Mouse (Mus musculus) liver, embryonic 13.5 days (tissue): ENCODE data around the gene C2cd2l. TPM values are rescaled to one million over a fixed set of nuclear protein-coding genes. Genes with fewer than 3 reads are reported as not detected.
A peak's percentile ranks its signal among the peaks of the same experiment; 100 is the strongest.
"Not testable (repeated sequence)": the region's sequence is repeated elsewhere in the genome, so short reads cannot be mapped to it uniquely, and the experiment has no call there.

Experiments used
- ATAC-seq: fragments of 200-750 bp; cut with Nextera tagmentation; 2 replicates; pipeline ENCODE4 v1.8.0; 2017; ENCODE audit warnings: low read depth, mild to moderate bottlenecking, moderate number of reproducible peaks, moderate library complexity
- DNase-seq: peaks from one replicate; pipeline ENCODE4 v3.0.0; 2022
- H3K27ac ChIP-seq: fragments of 300-500 bp; sonication (generic); 2 replicates; pipeline ENCODE4 v1.5.1; 2015; ENCODE audit warnings: moderate library complexity, mild to moderate bottlenecking, inconsistent platforms
- H3K27me3 ChIP-seq: fragments of 300-500 bp; sonication (generic); 2 replicates; pipeline ENCODE4 v1.6.1; 2015; ENCODE audit warnings: mild to moderate bottlenecking, inconsistent platforms
- H3K36me3 ChIP-seq: fragments of 300-500 bp; sonication (generic); 2 replicates; pipeline ENCODE4 v1.6.1; 2015; ENCODE audit warnings: mild to moderate bottlenecking, inconsistent platforms
- H3K4me1 ChIP-seq: fragments of 300-500 bp; sonication (generic); replicated peaks from 2 replicates; pipeline ENCODE4 v1.6.1; 2015; ENCODE audit warnings: inconsistent platforms
- H3K4me2 ChIP-seq: fragments of 300-500 bp; sonication (generic); 2 replicates; pipeline ENCODE4 v1.6.1; 2015; ENCODE audit warnings: inconsistent platforms, mild to moderate bottlenecking, moderate library complexity
- H3K4me3 ChIP-seq: fragments of 300-500 bp; sonication (generic); replicated peaks from 2 replicates; pipeline ENCODE4 v1.5.1; 2015; ENCODE audit warnings: mild to moderate bottlenecking, inconsistent platforms
- H3K9ac ChIP-seq: fragments of 300-500 bp; sonication (generic); 2 replicates; pipeline ENCODE4 v1.6.1; 2015; ENCODE audit warnings: mild to moderate bottlenecking, inconsistent platforms
- H3K9me3 ChIP-seq: fragments of 300-500 bp; sonication (generic); replicated peaks from 2 replicates; pipeline ENCODE4 v1.6.1; 2016; ENCODE audit warnings: inconsistent platforms
- WGBS: fragments of 180-500 bp; shearing (Covaris S2); methylation state at CpG from one replicate; pipeline ENCODE4 v1.1.7; 2015; ENCODE audit not compliant: insufficient replicate concordance; 5-methylcytosine and 5-hydroxymethylcytosine counted together
- polyA plus RNA-seq: library from polyadenylated mRNA; unstranded; fragments of >200 nt; fragmentation: Nextera tagmentation; extraction: Ambion mirVana; gene quantifications from 2 replicates; pipeline ENCODE4 v1.2.1, GENCODE M21; 2015

Gene C2cd2l
- polyA plus RNA-seq, 1 experiment from 2014 or later, result 6.4 TPM

DNA sequence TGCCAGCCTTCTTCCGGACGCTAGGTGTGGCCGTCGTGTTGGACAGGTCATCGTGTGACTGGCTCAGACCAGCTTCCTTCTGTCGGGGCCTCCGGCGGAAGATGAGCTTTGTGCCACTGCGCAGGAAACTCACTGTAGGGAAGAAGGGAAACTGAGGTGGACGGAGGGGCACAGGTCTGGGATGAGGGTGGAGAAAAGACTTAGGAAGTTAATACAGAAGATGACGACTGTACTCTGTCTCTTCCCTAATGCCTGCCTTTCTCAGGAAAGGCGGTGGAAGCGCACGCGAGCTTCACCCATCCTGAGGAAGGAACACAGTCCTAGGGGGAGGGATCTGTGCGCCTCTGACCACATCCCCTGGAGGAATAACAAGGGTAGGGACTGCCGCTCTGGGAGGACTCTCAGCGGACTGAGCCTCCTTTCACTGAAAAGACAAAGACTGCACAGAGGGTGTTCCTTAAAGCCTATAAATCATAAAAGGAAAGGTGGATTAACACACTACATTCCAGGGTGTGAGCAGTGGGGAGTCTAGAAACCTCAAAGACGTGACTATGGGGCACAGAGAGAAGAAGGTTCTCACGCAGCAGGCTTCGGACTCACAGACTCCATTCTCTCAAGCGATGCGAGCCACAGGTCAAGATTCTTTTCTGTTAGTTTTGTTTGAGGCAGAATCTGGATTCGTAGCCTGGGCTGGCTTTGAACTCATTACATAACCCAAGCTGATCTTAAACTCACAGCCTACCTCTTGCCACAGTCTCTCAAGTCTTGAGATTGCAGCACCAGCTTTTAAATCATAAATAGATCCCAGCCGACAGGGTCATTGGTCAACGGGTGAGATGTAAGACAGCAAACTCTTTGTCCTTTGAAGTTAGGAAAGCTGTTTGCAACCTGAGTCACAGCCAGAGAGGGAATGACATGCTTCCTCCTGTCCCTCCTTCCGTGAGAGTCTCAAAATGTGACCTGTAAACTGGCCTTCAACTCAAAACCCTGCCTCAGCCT is 8.7 kb downstream of the C2cd2l start:
- WGBS, result 40% methylated on average over 27 of the region's 27 CpGs
- Histone ChIP-seq H3K4me2 (peak overlapping the region; percentile 3; the same call in 1 of the 2 replicates), H3K36me3 (peaks cover 62% of the 10 kb centered on the region), H3K4me1 (peaks cover 32% of the 10 kb centered on the region), H3K9me3 (no peaks in the 10 kb centered on the region), H3K9ac (peak overlapping the region; percentile 33; the same call in 1 of the 2 replicates), H3K27me3 (no peaks in the 10 kb centered on the region), H3K4me3 (no peak overlapping the region), H3K27ac (0 out of 2 replicates have a peak overlapping the region, but pooled peaks have one; percentile 5)
- no peak for DNase-seq
- ATAC-seq, result no peak

DNA sequence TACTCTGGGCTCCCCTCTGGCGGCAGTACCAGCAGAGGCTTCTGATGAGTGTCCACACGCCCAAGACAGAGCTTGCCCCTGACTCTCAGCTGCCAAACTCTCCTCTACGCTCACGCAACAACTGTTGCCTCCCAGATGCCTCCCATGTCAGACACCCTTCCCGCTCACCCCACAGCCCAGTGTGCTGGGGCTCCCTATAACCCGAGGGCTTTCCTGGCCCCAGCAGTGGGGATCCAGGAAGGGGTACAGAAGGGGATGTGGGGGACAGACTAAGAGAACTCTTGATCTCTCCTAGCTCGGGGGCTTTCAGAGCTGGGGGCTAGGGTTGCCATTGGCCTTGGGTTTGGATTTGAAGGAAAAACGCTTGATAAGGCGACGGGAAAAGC is 9.3 kb downstream of the C2cd2l start:
- Histone ChIP-seq H3K4me1 (peaks cover 38% of the 10 kb centered on the region), H3K9me3 (no peaks in the 10 kb centered on the region), H3K36me3 (peaks cover 55% of the 10 kb centered on the region), H3K27ac (0 out of 2 replicates have a peak overlapping the region, but pooled peaks have one; percentile 5), H3K4me2 (peak overlapping the region; percentile 3; the same call in 1 of the 2 replicates), H3K27me3 (no peaks in the 10 kb centered on the region), H3K4me3 (no peak overlapping the region), H3K9ac (no peak overlapping the region; the same call in 1 of the 2 replicates)
- ATAC-seq (no peak), DNase-seq (no peak)
- WGBS, result 58% methylated on average over 10 of the region's 10 CpGs

DNA sequence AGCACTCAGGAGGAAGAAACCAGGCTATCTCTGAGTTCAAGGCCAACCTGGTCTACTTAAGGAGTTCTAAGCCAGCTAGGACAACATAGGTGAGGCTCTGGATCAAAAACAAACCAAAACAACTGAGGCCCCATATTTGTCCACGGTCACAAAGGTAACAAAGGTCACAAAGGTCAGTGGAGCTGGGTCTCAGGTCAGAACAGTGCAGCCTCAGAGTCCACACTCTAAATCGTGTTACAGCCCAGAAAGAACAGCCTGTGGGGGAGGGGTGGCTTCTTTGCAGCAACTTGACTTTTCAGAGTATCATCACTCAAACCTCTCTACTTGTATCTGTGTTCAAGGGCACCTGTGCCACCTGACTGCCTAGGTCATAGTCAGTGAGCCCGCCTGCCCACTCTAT is 10.3 kb downstream of the C2cd2l start:
- H3K36me3 ChIP-seq, result peaks cover 46% of the 10 kb centered on the region
- DNase-seq, result no peak
- no peak overlapping the region for H3K4me3 ChIP-seq
- H3K4me1 ChIP-seq, result peaks cover 41% of the 10 kb centered on the region
- H3K9me3 ChIP-seq, result no peaks in the 10 kb centered on the region
- WGBS, result 64% methylated on average over 3 of the region's 3 CpGs
- 0 out of 2 replicates have a peak overlapping the region, but pooled peaks have one; percentile 1 for H3K27ac ChIP-seq
- ATAC-seq, result no peak
- no peak overlapping the region for H3K9ac ChIP-seq
- H3K27me3 ChIP-seq, result no peaks in the 10 kb centered on the region
- no peak overlapping the region for H3K4me2 ChIP-seq

DNA sequence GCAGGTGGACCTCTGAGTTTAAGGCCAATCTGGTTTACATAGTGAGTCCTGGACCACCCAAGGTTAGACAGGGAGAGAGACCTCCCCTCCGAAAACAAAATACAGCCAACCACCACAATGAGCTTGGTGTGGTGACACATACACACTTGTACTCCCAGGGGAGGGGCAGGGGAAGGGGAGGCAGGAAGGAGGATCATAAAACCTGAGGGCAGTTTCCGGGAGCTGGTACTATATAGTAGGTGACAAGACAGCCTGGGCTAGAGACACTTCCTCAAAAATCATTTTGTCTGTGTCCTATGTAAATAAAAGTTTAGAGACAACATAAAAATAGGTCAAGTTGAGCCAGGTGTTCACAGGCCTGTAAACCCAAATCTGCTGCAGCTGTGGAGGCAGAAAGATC is 12.8 kb downstream of the C2cd2l start:
- H3K4me3 ChIP-seq, result no peak overlapping the region
- H3K4me1 ChIP-seq, result peaks cover 65% of the 10 kb centered on the region
- H3K9ac ChIP-seq, result no peak overlapping the region
- no peak overlapping the region for H3K27ac ChIP-seq
- DNase-seq, result no peak
- no peaks in the 10 kb centered on the region for H3K27me3 ChIP-seq
- no peaks in the 10 kb centered on the region for H3K9me3 ChIP-seq
- no peak for ATAC-seq
- 64% methylated on average over 2 of the region's 2 CpGs for WGBS
- H3K4me2 ChIP-seq, result no peak overlapping the region
- peaks cover 31% of the 10 kb centered on the region for H3K36me3 ChIP-seq

DNA sequence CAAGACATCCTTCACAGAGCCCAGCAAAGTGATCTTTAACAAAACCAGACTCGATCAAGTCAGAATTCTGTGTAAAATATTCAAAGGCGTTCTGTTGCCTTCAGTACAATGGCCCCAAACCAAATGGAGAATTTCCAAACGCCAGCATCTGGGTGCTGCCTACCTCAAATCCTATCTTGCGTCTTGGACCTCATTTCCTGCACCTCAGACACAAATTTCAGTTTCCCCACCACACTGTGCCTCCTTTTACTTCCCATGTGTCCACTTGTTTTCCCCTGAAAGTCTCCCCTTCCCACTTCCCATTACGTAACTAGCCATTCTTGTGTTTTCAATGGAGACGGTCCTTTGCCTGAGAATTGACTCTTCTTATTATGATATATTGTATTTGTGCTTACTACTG is 13.6 kb downstream of the C2cd2l start:
- H3K36me3 ChIP-seq, result peaks cover 33% of the 10 kb centered on the region
- H3K4me2 ChIP-seq, result peak overlapping the region; percentile 64
- H3K4me1 ChIP-seq, result peaks cover 59% of the 10 kb centered on the region
- ATAC-seq (no peak), DNase-seq (no peak)
- no peaks in the 10 kb centered on the region for H3K9me3 ChIP-seq
- 83% methylated on average over 6 of the region's 6 CpGs for WGBS
- no peak overlapping the region for H3K4me3 ChIP-seq
- H3K27me3 ChIP-seq, result no peaks in the 10 kb centered on the region
- peak overlapping the region; percentile 76 for H3K27ac ChIP-seq
- H3K9ac ChIP-seq, result no peak overlapping the region

DNA sequence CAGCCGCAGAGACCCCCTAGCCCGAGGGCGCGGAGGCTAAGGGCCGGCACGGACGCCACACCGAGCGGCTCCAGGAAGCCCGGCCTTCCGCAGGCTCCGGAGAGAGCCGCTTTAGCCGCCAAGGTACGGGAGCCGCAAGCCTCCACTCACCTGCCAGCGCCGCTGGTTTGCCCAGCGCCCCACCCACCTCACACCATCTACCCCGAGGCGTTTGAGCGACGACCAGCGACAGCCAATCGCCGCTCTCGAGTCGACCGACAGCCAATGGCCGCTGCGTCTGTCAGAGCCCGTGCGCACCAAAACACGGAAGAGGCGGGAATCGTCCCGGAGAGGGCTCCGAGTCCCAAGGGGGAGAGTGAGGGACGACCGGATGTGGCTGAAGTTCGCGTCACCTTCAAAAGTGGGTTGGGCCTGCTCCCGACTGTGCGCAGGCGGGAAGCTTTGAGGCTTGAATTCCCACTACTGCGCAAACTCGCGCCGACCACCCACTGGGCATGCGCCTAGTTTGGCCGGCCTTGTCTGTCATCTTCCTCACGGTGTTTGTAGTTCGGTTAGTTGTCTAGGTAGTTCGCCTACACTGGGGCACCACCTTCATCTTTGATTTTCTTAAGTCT is 14.5 kb downstream of the C2cd2l start, which contains the start of gene Hinfp:
Gene Hinfp (minus strand): TSS at position 206 of the 614 bp plus-strand sequence.
- ATAC-seq (peak; percentile 99), DNase-seq (peak; percentile 99)
- Histone ChIP-seq H3K27me3 (no peaks in the 10 kb centered on the region), H3K36me3 (peaks cover 33% of the 10 kb centered on the region), H3K27ac (peak within 1 kb of the TSS; percentile 83), H3K4me3 (peak within 1 kb of the TSS; percentile 82), H3K9me3 (no peaks in the 10 kb centered on the region), H3K4me2 (peak within 1 kb of the TSS; percentile 87), H3K4me1 (peaks cover 50% of the 10 kb centered on the region), H3K9ac (peak within 1 kb of the TSS; percentile 94)
- WGBS, result 0% methylated on average over 54 of the region's 54 CpGs

DNA sequence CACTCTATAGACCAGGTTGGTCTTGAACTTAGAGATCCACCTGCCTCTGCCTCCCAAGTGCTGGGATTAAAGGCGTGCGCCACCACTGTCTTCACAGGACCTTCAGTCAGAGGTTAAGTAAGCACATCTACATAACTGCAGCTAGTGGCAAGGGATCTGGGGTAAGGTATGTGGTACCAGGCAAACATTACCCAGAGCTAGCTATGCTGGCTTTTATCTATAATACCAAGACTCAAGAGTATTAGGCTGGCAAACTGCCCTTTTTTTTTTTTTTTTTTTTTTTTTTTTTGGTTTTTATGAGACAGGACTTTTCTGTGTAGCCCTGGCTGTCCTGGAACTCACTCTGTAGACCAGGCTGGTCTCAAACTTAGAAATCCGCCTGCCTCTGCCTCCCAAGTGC is 20.1 kb downstream of the C2cd2l start:
- 89% methylated on average over 3 of the region's 3 CpGs for WGBS
- Histone ChIP-seq H3K27ac (peak overlapping the region; percentile 34; the same call in 1 of the 2 replicates), H3K4me1 (peaks cover 30% of the 10 kb centered on the region), H3K36me3 (peaks cover 81% of the 10 kb centered on the region)
- not testable (repeated sequence) for H3K27me3 ChIP-seq, DNase-seq, H3K4me2 ChIP-seq, ATAC-seq, H3K4me3 ChIP-seq, H3K9ac ChIP-seq, H3K9me3 ChIP-seq

DNA sequence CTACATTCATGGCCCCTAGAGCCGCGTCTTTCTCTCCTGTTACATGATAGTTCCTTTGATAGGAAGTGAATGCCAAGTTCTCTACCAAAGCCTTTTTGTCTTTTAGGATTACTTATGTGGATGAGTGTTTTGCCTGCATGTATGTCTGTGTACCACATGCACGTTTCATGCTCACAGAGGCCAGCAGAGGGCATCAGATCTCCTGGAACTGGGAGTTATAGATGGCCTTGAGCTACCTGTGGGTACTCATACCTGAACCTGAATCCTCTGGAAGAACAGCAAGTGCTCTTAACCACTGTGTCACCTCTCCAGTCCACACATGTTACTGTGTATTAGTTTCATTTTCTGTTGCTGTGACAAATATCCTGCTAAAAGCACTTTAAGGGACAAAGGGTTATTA is 27.6 kb downstream of the C2cd2l start:
- DNase-seq (no peak), ATAC-seq (no peak)
- Histone ChIP-seq H3K27ac (peak overlapping the region; percentile 25; the same call in 1 of the 2 replicates), H3K27me3 (0 out of 2 replicates have a peak, but pooled peaks cover 3% of the 10 kb centered on the region), H3K9me3 (0 out of 2 replicates have a peak, but pooled peaks cover 3% of the 10 kb centered on the region), H3K36me3 (peaks cover 74% of the 10 kb centered on the region), H3K4me2 (no peak overlapping the region), H3K4me3 (no peak overlapping the region), H3K4me1 (peaks cover 40% of the 10 kb centered on the region), H3K9ac (no peak overlapping the region)
- WGBS, result 57% methylated on average over 3 of the region's 3 CpGs

DNA sequence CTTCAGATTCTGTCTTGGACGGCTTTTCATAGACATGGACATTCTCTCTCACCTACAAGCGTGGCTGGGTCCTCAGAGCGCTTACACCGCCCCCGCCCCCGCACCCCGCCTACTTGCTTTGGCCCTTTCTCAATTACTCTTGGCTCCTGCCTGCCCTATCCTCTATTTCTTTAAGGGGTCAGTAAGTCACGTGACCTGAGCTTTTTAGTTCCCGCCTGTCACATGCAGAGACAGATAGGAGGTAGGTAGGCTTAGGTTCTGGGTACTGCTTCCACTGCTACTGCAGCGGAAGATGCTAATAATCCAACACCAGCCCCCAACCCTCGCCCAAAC is 31.2 kb downstream of the C2cd2l start:
- Histone ChIP-seq H3K4me2 (peak overlapping the region; percentile 88), H3K36me3 (peaks cover 52% of the 10 kb centered on the region), H3K4me1 (peaks cover 71% of the 10 kb centered on the region), H3K9me3 (0 out of 2 replicates have a peak, but pooled peaks cover 3% of the 10 kb centered on the region), H3K4me3 (peak overlapping the region; percentile 97), H3K9ac (peak overlapping the region; percentile 99), H3K27me3 (0 out of 2 replicates have a peak, but pooled peaks cover 8% of the 10 kb centered on the region), H3K27ac (peak overlapping the region; percentile 97)
- WGBS, result 9% methylated on average over 11 of the region's 11 CpGs
- peak; percentile 33 for DNase-seq
- peak; percentile 37 for ATAC-seq

DNA sequence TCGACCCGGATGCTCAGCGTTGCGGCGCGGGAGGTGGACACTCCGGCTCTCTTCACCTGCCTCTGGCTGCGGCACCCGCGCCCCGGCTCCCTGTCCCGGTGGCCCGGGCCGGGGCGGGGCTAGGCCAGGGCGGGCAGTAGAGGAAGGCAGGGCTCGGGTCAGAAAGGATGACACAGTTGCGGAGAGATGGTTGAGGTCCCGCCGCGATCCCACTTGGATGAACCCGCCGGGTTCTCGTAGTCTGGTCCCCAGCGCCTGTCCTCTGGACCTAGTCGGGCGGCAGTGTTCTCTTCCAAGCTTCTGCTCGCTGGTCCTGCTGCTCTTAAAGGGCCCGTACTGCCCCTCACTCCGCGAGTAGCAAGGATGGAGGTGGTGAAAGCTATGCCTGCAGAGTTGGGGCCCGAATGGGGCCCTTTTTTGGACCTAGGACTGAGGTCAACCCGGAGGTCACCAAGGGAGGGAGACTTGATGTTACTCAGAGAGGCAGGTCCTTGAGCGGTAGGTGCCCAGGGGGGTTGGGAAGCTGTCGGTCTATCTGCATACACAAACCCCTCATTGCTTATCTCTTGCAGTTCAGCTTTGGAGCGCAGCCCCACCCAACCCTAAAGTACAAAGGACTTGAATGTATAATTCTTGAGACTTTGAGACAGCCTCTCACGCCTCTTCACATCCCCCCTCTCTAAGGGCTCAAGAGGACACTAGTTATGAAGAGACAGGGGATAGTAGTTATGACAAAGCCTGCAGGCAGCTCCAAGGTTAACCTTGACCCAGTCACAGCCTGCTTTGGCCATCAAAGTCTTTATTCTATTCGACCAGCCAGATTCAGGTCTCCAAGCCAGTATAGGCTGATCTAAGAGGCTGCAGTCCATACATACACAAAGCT is 31.8 kb downstream of the C2cd2l start, which contains the start of gene Abcg4:
Gene Abcg4 (minus strand): TSS at position 540 of the 883 bp plus-strand sequence.
- peak; percentile 85 for ATAC-seq
- H3K4me2 ChIP-seq, result peak within 1 kb of the TSS; percentile 88
- peak within 1 kb of the TSS; percentile 97 for H3K27ac ChIP-seq
- peak within 1 kb of the TSS; percentile 99 for H3K9ac ChIP-seq
- WGBS, result 1% methylated on average over 38 of the region's 38 CpGs
- H3K9me3 ChIP-seq, result 0 out of 2 replicates have a peak, but pooled peaks cover 3% of the 10 kb centered on the region
- DNase-seq, result peak; percentile 81
- H3K27me3 ChIP-seq, result 0 out of 2 replicates have a peak, but pooled peaks cover 8% of the 10 kb centered on the region
- H3K36me3 ChIP-seq, result peaks cover 52% of the 10 kb centered on the region
- peak within 1 kb of the TSS; percentile 97 for H3K4me3 ChIP-seq
- peaks cover 77% of the 10 kb centered on the region for H3K4me1 ChIP-seq
